Mouse (Mus musculus) adrenal gland, adult 10 weeks (tissue): ENCODE data around the gene Nxph4. TPM values are rescaled to one million over a fixed set of nuclear protein-coding genes. Genes with fewer than 3 reads are reported as not detected.

Experiments used
- polyA plus RNA-seq: library from polyadenylated mRNA; stranded (reverse); fragments of 350-450 nt; fragmentation: Illumina TruSeq; extraction: RNeasy Lipid Tissue Mini Kit (QIAGEN cat#74804); gene quantifications from one replicate; pipeline ENCODE4 v1.2.3, GENCODE M21; 2014; ENCODE audit warnings: low read depth, low replicate concordance

Gene Nxph4
- not detected for polyA plus RNA-seq

DNA sequence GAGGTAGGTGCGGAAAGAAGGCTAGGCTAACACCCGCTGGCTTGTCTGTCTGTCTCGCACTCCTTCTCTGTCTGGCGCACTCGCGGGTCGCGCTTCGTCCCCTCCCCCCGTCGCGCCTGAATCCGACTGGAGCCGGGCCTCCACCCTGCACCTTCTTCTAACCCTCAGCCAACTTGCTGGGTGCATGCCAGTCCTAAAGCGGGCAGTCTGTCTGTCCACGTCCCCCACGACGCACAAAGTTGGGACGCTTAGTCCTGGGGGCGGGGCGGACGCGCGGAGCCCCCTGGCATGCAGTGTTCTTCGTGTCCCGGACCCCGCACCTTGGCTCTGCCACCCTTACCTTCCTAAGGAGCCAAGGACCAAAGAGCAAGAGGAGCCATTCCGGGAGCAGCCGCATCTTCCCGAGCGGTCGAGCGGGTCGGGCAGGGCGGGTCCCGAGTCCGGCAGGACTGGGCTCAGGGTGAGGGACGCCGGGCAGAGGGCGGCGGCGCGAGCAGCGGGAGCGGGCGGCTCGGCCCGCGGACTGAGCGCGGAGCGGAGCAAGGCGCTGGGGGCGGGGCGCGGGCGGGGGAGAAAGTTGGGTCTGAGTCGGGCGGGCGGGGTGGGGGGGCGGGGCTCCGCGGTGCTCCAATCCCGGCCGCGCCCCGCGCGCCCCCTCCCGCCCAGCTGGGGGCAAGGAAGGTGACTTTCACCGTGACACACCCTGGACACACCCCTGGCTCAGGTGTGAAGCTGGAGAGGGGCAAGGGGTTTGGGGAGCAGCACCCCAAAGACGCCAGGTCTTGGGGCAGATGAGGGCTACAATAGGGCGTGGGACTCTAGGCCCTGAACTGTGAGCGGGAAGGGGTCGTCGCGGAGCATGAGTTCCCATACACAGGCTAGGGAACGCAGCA, at the start of gene Nxph4:
Gene Nxph4, minus strand, starts transcription at position 524 of the 893 bp plus-strand sequence.

DNA sequence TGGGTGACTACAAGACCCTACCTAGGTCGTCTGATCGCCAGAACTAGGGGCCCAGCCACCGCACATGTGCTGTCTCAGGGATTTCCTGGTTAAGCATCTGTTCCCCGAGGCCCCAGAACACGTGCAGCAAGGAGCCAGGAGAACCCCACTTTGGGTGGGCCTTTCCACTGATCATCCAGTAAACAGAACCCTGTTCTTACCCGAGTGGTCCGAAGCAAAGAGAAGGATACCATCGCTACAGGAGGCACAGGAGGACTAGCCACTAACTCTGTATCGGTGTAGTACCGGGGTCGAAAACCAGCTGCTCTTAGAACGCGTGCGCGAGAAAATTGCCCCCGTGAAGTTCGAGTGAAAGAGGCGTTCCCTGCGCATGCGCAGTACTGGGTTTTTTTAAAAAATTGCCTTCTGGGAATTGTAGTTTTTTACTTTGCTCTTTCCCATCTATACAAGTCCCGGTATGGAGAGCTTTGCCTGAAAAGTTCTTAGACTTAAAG, 12.2 kb downstream of the Nxph4 start, which contains the start of gene Shmt2:
Gene Shmt2, minus strand, starts transcription at position 357 of the 494 bp plus-strand sequence.

DNA sequence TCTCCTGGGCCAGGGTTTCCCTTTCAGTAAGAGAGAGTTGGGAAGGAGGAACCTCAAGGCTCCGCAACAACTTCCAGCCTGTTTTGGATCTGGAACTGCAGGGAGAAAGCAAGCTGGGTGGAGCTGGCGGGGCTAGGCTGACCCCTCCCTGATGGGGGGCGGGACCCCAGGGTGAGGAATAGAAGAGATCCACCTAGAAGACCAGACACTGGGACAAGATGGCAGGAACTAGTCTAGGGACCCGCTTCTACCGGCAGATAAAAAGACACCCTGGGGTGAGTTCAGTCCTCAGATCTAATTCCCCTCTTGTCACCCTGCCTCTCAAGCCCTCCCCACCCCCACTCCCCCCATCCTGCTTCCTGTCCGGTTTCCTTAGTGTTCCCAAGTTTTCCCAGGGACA, 19.6 kb downstream of the Nxph4 start, which contains the start of gene Ndufa4l2:
Gene Ndufa4l2, plus strand, starts transcription at position 204 of the 400 bp plus-strand sequence.

DNA sequence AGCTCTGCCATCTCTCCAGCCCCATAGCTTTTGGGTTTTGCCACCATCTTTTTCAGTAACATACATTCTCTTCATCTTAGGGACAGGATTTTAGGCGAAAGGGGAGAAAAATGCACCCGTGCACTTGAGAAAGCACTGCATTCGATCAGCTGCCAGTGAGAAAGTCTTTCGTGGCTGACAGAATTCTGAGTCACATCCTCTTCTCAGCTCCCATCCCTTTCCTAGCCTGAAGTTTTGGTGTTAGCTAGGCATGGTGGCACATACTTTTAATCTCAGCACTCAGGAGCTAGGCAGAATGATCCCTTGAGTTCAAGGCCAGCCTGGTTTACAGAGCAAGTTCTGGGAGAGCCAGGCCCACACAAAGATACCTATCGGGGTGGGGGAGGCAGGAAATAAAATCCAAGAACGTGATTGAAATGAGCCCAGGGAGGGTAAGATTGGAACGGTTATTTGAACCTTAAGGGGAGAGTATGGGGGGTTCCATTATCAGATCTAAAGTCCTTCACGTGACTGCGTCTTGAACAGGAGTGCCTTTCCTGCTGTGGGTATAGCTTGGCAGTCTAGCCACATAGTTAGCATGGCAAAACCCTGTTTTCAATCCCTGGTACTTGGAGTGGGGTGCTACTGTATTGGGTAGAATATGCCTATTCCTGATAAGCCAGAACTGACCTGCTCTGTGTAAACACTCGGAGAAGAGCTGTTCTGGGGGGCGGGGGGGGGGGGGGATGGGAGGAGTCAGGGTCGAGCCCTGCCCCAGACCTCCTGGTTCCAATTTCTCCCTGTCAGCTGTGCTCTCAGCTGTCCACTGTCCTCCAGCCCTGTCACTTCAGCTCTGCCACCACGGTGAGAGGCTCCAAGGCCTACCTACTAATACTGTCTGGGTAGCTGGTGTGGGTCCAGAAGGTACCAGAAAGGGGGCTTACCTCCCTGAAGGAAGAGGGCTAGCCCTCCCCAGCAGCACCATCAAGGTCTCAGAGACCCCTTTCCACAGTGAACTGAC, 33.2 kb downstream of the Nxph4 start, which contains the start of gene Stac3:
Gene Stac3, plus strand, starts transcription at position 793 of the 1,000 bp plus-strand sequence.

Other genes with a start within 250 kb of the Nxph4 start
- gene Mbd6, start 245.5 kb downstream of the Nxph4 start, polyA plus RNA-seq = 2.2 TPM
- gene Mars, start 222.8 kb downstream of the Nxph4 start, polyA plus RNA-seq = 18.8 TPM
- gene Arhgap9, start 212.6 kb downstream of the Nxph4 start, polyA plus RNA-seq = 0.70 TPM
- gene Gli1, start 192.6 kb downstream of the Nxph4 start, polyA plus RNA-seq = not detected
- not detected for gene Inhbe, start 180.1 kb downstream of the Nxph4 start, polyA plus RNA-seq
- not detected for gene Inhbc, start 164.1 kb downstream of the Nxph4 start, polyA plus RNA-seq
- gene R3hdm2, start 154.2 kb downstream of the Nxph4 start, polyA plus RNA-seq = 216 TPM
- gene Stac3, start 32.9 kb downstream of the Nxph4 start, polyA plus RNA-seq = not detected
- 2.6 TPM for gene Ndufa4l2, start 19.6 kb downstream of the Nxph4 start, polyA plus RNA-seq
- gene Shmt2, start 12.1 kb downstream of the Nxph4 start, polyA plus RNA-seq = 2.1 TPM
- 6.5 TPM for gene Lrp1, start 86.6 kb upstream of the Nxph4 start, polyA plus RNA-seq
- 42.6 TPM for gene Stat6, start 108.4 kb upstream of the Nxph4 start, polyA plus RNA-seq
- 12.3 TPM for gene Nemp1, start 132.3 kb upstream of the Nxph4 start, polyA plus RNA-seq
- gene Nab2, start 134.0 kb upstream of the Nxph4 start, polyA plus RNA-seq = 3.4 TPM
- gene Myo1a, start 170.6 kb upstream of the Nxph4 start, polyA plus RNA-seq = 0.41 TPM
- gene Tac2, start 189.9 kb upstream of the Nxph4 start, polyA plus RNA-seq = not detected
- 3.3 TPM for gene Zbtb39, start 205.0 kb upstream of the Nxph4 start, polyA plus RNA-seq
- gene Gpr182, start 217.2 kb upstream of the Nxph4 start, polyA plus RNA-seq = 2.9 TPM
- 6.2 TPM for gene Rdh1, start 225.2 kb upstream of the Nxph4 start, polyA plus RNA-seq
- gene Rdh16f1, start 225.2 kb upstream of the Nxph4 start, polyA plus RNA-seq = not detected
- gene Rdh9, start 241.8 kb upstream of the Nxph4 start, polyA plus RNA-seq = 5.9 TPM